Comparison of ENCODE assay signal across 8 mouse cellular contexts in the genomic region with DNA sequence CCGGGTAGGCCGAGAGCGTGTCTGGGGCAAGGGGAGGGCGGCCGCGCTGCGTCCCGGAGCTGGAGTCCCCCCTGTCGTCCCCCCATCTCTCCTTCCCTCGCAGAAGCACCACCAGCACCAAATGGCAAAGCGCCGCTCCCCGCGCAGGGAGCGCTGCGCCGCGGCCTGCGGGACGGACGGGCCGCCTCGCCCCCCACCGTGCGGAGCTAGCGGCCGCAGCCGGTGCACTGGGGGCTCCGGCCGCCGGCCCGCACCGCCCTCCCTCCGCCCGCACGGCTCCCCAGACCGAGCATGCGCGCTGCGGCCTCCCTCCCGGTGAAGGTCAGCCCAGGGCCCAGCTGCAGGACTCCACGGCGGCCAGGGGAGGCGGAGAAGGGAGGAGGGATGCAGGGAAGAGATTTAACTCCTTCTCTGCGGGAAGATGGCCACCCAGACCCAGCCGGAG. TPM values are rescaled to one million over a fixed set of nuclear protein-coding genes. Genes with fewer than 3 reads are reported as not detected.
DNase-seq lines count a peak whose midpoint lies in the region; ATAC-seq and TF ChIP-seq lines count a peak whose summit lies in the region.

No protein-coding gene starts in this region.

- H3K36me3 ChIP-seq in ES-Bruce4 (ENCODE audit: control insufficient read depth, insufficient read depth, low read length, poor library complexity, severe bottlenecking): no peaks in the 10 kb centered on the region
- no peaks in the 10 kb centered on the region for H3K36me3 ChIP-seq in forebrain, embryonic 10.5 days (replicated peaks)
- no peaks in the 10 kb centered on the region for H3K36me3 ChIP-seq in heart, embryonic 16.5 days (ENCODE audit: control insufficient read depth, insufficient read depth)

- 0 out of 2 replicates have a peak, but pooled peaks have one; percentile 4 for TF ChIP-seq EP300 in ES-Bruce4 (IDR thresholded peaks at IDR 0.05; ENCODE audit: insufficient read depth, low read depth, low read length)

- no peak for TF ChIP-seq POLR2A in ES-Bruce4 (IDR thresholded peaks at IDR 0.05; ENCODE audit: insufficient read depth, low read length)
- no peak; the same call in 1 of the 2 replicates for TF ChIP-seq POLR2A in lung, adult 2 months (IDR thresholded peaks at IDR 0.05; ENCODE audit: borderline replicate concordance, extremely low read depth, low read depth, low read length)

- WGBS in forebrain, embryonic 10.5 days: under 1% methylated on average over 46 of the region's 46 CpGs
- 0% methylated on average over 42 of the region's 46 CpGs for WGBS in heart, embryonic 16.5 days
- WGBS in lung, adult 2 months: under 1% methylated on average over 46 of the region's 46 CpGs

- H3K4me2 ChIP-seq in heart, embryonic 16.5 days (ENCODE audit: low read depth, low read length): peak overlapping the region; percentile 64

- no peaks in the 10 kb centered on the region for H3K4me1 ChIP-seq in ES-Bruce4 (ENCODE audit: control insufficient read depth, insufficient read depth, low read length)
- H3K4me1 ChIP-seq in forebrain, embryonic 10.5 days: peaks cover 80% of the 10 kb centered on the region
- peaks cover 35% of the 10 kb centered on the region for H3K4me1 ChIP-seq in heart, embryonic 16.5 days (ENCODE audit: control insufficient read depth, insufficient read depth, low read length)
- H3K4me1 ChIP-seq in lung, adult 2 months (ENCODE audit: control insufficient read depth, insufficient read depth, low read length): peaks cover 19% of the 10 kb centered on the region

- DNase-seq in brain, adult 2 months (ENCODE audit: low read depth, low spot score): peak; percentile 92
- DNase-seq in forebrain, embryonic 10.5 days (ENCODE audit: extremely low spot score, low spot score): peak; percentile 92
- peak; percentile 90 to 96 for DNase-seq in kidney, postnatal 25 days
- DNase-seq in lung, adult 2 months: peak; percentile 83
- DNase-seq in ovary, postnatal 36 days (ENCODE audit: low spot score): peak; percentile 92
- no peak for DNase-seq in T-cell, adult 2 months (ENCODE audit: low spot score)

- H3K27ac ChIP-seq in ES-Bruce4 (ENCODE audit: insufficient read depth, low read length): no peak overlapping the region
- peak overlapping the region; percentile 94 for H3K27ac ChIP-seq in forebrain, embryonic 10.5 days
- H3K27ac ChIP-seq in heart, embryonic 16.5 days (ENCODE audit: low read length): peak overlapping the region; percentile 99

- H3K4me3 ChIP-seq in ES-Bruce4 (ENCODE audit: low read depth, low read length): peak overlapping the region; percentile 54
- H3K4me3 ChIP-seq in forebrain, embryonic 10.5 days: peak overlapping the region; percentile 65
- H3K4me3 ChIP-seq in heart, embryonic 16.5 days (ENCODE audit: low read length): peak overlapping the region; percentile 66
- H3K4me3 ChIP-seq in lung, adult 2 months (replicated peaks; ENCODE audit: extremely low read depth, low read depth, low read length): peak overlapping the region; percentile 82

- H3K9ac ChIP-seq in ES-Bruce4 (ENCODE audit: low read depth, poor library complexity, severe bottlenecking): peak overlapping the region; percentile 46
- H3K9ac ChIP-seq in heart, embryonic 16.5 days (ENCODE audit: low read length): peak overlapping the region; percentile 91

- no peak for TF ChIP-seq CTCF in ES-Bruce4 (IDR thresholded peaks at IDR 0.05; ENCODE audit: low read depth, low read length)
- TF ChIP-seq CTCF in lung, adult 2 months (IDR thresholded peaks at IDR 0.05; ENCODE audit: insufficient read depth, low read length): no peak

- peaks cover 10% of the 10 kb centered on the region for H3K27me3 ChIP-seq in ES-Bruce4 (ENCODE audit: control insufficient read depth, insufficient read depth, low read length, poor library complexity, severe bottlenecking)
- H3K27me3 ChIP-seq in forebrain, embryonic 10.5 days (ENCODE audit: poor library complexity, severe bottlenecking): peaks cover 59% of the 10 kb centered on the region
- no peaks in the 10 kb centered on the region for H3K27me3 ChIP-seq in heart, embryonic 16.5 days (ENCODE audit: control insufficient read depth, insufficient read depth, low read length)

- ATAC-seq in heart, embryonic 16.5 days (replicated peaks; ENCODE audit: extremely low read depth, insufficient read depth, low FRiP score): peak; percentile 74

- H3K9me3 ChIP-seq in ES-Bruce4 (replicated peaks; ENCODE audit: control insufficient read depth, insufficient read depth, low read length, poor library complexity, severe bottlenecking): no peaks in the 10 kb centered on the region
- H3K9me3 ChIP-seq in forebrain, embryonic 10.5 days: no peaks in the 10 kb centered on the region
- H3K9me3 ChIP-seq in heart, embryonic 16.5 days (replicated peaks; ENCODE audit: control insufficient read depth, low read length): no peaks in the 10 kb centered on the region

RNA-seq across cellular contexts. Expression of a gene that starts 18.1 kb away (rescaled TPM):
- polyA plus RNA-seq in ES-Bruce4 (2011; ENCODE audit: insufficient read depth, insufficient read length, low read depth, missing spikeins): 5.7 and 8.3 TPM in 2 replicates
- 15.1 and 16.0 TPM in 2 replicates for polyA plus RNA-seq in forebrain, embryonic 10.5 days (2016; fragmentation: Nextera tagmentation; extraction: Ambion mirVana)
- 14.4 and 14.8 TPM in 2 replicates for polyA plus RNA-seq in heart, embryonic 16.5 days (2015; fragmentation: Nextera tagmentation; extraction: Ambion mirVana)
- polyA plus RNA-seq in lung, adult 2 months (2012; rRNA removed): 39.3 and 47.2 TPM in 2 replicates

RNA-seq across cellular contexts. Expression of a gene that starts 19.5 kb away (rescaled TPM):
- polyA plus RNA-seq in ES-Bruce4 (2011; ENCODE audit: insufficient read depth, insufficient read length, low read depth, missing spikeins): 1.5 and 1.9 TPM in 2 replicates
- polyA plus RNA-seq in forebrain, embryonic 10.5 days (2016; fragmentation: Nextera tagmentation; extraction: Ambion mirVana): 34.7 and 39.7 TPM in 2 replicates
- polyA plus RNA-seq in heart, embryonic 16.5 days (2015; fragmentation: Nextera tagmentation; extraction: Ambion mirVana): 47.4 and 48.3 TPM in 2 replicates
- 21.3 and 22.2 TPM in 2 replicates for polyA plus RNA-seq in lung, adult 2 months (2012; rRNA removed)

RNA-seq across cellular contexts. Expression of a gene that starts 27.4 kb away (rescaled TPM):
- polyA plus RNA-seq in ES-Bruce4 (2011; ENCODE audit: insufficient read depth, insufficient read length, low read depth, missing spikeins): 113 and 120 TPM in 2 replicates
- polyA plus RNA-seq in forebrain, embryonic 10.5 days (2016; fragmentation: Nextera tagmentation; extraction: Ambion mirVana): 193 and 197 TPM in 2 replicates
- 68.1 and 72.6 TPM in 2 replicates for polyA plus RNA-seq in heart, embryonic 16.5 days (2015; fragmentation: Nextera tagmentation; extraction: Ambion mirVana)
- 43.6 and 48.7 TPM in 2 replicates for polyA plus RNA-seq in lung, adult 2 months (2012; rRNA removed)

RNA-seq across cellular contexts. Expression of a gene that starts 48.1 kb away (rescaled TPM):
- polyA plus RNA-seq in ES-Bruce4 (2011; ENCODE audit: insufficient read depth, insufficient read length, low read depth, missing spikeins): not detected in 2 replicates
- 0.06 TPM in 1 of 2 replicates, not detected in the other for polyA plus RNA-seq in forebrain, embryonic 10.5 days (2016; fragmentation: Nextera tagmentation; extraction: Ambion mirVana)
- not detected in 2 replicates for polyA plus RNA-seq in heart, embryonic 16.5 days (2015; fragmentation: Nextera tagmentation; extraction: Ambion mirVana)
- not detected in 2 replicates for polyA plus RNA-seq in lung, adult 2 months (2012; rRNA removed)
